Mouse (Mus musculus) ES-Bruce4 (cell line): ENCODE measurements around the gene Nxpe3. TPM values are rescaled to one million over a fixed set of nuclear protein-coding genes. Genes with fewer than 3 reads are reported as not detected.

Experiments used
- H3K27ac ChIP-seq: 2 replicates; pipeline ENCODE4 v1.5.1; 2012; ENCODE audit warnings: low read length, inconsistent platforms; ENCODE audit not compliant: insufficient read depth
- H3K27me3 ChIP-seq: 2 replicates; pipeline ENCODE4 v1.6.1; 2012; ENCODE audit warnings: mild to moderate bottlenecking, low read length, inconsistent platforms; ENCODE audit not compliant: control insufficient read depth, poor library complexity, insufficient read depth, severe bottlenecking
- H3K36me3 ChIP-seq: 2 replicates; pipeline ENCODE4 v1.6.1; 2012; ENCODE audit warnings: inconsistent platforms, mild to moderate bottlenecking, low read length, moderate library complexity; ENCODE audit not compliant: control insufficient read depth, poor library complexity, insufficient read depth, severe bottlenecking
- H3K4me1 ChIP-seq: one replicate; pipeline ENCODE4 v1.8.1; 2011; ENCODE audit warnings: low read length; ENCODE audit not compliant: control insufficient read depth, insufficient read depth
- H3K4me3 ChIP-seq: 2 replicates; pipeline ENCODE4 v1.5.1; 2011; ENCODE audit warnings: low read depth, mild to moderate bottlenecking, low read length
- H3K9ac ChIP-seq: 2 replicates; pipeline ENCODE4 v1.6.1; 2012; ENCODE audit warnings: low read depth, mild to moderate bottlenecking, inconsistent platforms; ENCODE audit not compliant: poor library complexity, severe bottlenecking
- H3K9me3 ChIP-seq: replicated peaks from 2 replicates; pipeline ENCODE4 v1.6.1; 2012; ENCODE audit warnings: mild to moderate bottlenecking, low read length, inconsistent platforms; ENCODE audit not compliant: control insufficient read depth, poor library complexity, insufficient read depth, severe bottlenecking
- CTCF ChIP-seq: IDR thresholded peaks from one replicate; pipeline ENCODE4 v1.8.1; 2011; ENCODE audit warnings: low read depth, low read length
- EP300 ChIP-seq: IDR thresholded peaks from 2 replicates; pipeline ENCODE4 v1.6.1; 2011; ENCODE audit warnings: low read depth, low read length; ENCODE audit not compliant: insufficient read depth
- POLR2A ChIP-seq: IDR thresholded peaks from one replicate; pipeline ENCODE4 v1.8.1; 2011; ENCODE audit warnings: low read length; ENCODE audit not compliant: insufficient read depth
- polyA plus RNA-seq: library from polyadenylated mRNA; stranded (reverse); fragments of >200 nt; gene quantifications from 2 replicates; pipeline ENCODE4 v1.2.4, GENCODE M21; 2011; ENCODE audit warnings: low read depth; ENCODE audit not compliant: missing spikeins, insufficient read depth, insufficient read length

Gene Nxpe3
- polyA plus RNA-seq, 1 experiment = 4.3 TPM

- Histone ChIP-seq H3K9me3 (no peaks in the 10 kb centered on the region), H3K4me1 (no peaks in the 10 kb centered on the region), H3K27me3 (no peaks in the 10 kb centered on the region), H3K36me3 (no peaks in the 10 kb centered on the region), H3K27ac (no peak overlapping the region), H3K4me3 (no peak overlapping the region), H3K9ac (no peak overlapping the region)
- no peak for TF ChIP-seq POLR2A
- TF ChIP-seq EP300 = no peak
- peak; percentile 81 for TF ChIP-seq CTCF
Observed at GRCm38 (mm10) chr16:55858465-55858864, 36.6 kb downstream of the Nxpe3 start.

DNA sequence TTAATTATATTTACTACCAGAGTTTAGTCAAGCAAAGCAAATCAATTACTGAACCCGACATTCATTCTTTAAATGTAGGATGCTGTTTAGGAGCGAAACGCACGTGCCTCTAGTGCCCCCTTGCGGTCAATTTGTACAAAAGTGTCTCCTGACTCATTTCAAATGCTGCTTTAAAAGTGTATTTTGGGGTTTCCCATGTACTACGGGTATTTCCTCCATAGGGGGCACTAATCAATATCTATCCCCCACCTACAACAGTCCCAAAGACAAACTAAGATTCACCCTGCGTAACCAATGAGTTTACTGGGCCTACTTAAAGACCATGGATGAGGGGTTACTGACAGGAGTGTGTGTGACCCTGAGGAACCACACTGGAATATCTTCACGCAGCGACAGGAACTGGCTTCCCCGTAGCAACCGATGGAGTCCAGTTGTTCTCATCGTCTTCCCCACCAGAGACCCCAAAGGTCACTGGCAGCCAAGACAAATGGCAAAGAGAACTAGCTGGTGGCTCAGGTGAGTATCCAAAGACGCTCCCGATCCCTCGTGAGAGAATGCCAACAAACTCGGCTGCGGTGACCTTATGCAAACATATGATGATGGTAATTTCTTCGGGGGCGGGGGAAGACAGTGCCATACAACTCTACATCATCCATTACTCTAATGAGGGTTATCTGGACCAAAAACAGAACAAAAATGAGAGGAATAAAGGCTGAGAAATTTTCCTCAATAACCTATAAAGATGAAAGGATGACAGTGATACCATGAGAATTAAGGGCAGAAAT is 42.0 kb downstream of the Nxpe3 start:
- Histone ChIP-seq H3K27ac (no peak overlapping the region), H3K36me3 (no peaks in the 10 kb centered on the region)
- TF ChIP-seq EP300 (no peak), POLR2A (no peak), CTCF (peak; percentile 14)

DNA sequence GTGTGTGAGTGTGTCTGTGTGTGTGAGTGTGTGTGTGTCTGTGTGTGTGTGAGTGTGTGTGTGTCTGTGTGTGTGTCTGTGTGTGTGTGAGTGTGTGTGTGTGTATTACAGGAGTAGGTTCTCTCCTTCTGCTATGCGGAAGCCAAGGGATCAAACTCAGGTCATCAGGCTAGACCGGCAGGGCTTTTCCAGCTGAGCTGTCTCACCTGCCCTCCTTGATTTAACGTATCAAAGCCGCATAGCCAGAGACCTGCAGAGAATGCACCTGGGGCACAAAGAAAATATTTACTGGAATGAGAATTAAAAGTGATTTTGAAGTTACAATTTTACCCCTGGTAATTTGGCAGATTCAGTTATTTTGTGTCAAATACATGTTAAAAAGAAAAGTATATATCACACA is 42.6 kb downstream of the Nxpe3 start:
- Histone ChIP-seq H3K4me3 (no peak overlapping the region), H3K36me3 (no peaks in the 10 kb centered on the region), H3K4me1 (no peaks in the 10 kb centered on the region), H3K27ac (no peak overlapping the region), H3K9ac (no peak overlapping the region), H3K9me3 (no peaks in the 10 kb centered on the region), H3K27me3 (no peaks in the 10 kb centered on the region)
- TF ChIP-seq POLR2A (no peak), CTCF (no peak), EP300 (no peak)

More for the DNA sequence above, 42.0 kb downstream of the Nxpe3 start:
- no peaks in the 10 kb centered on the region for H3K4me1 ChIP-seq
- no peaks in the 10 kb centered on the region for H3K9me3 ChIP-seq
- no peaks in the 10 kb centered on the region for H3K27me3 ChIP-seq
- H3K4me3 ChIP-seq = no peak overlapping the region
- no peak overlapping the region for H3K9ac ChIP-seq

DNA sequence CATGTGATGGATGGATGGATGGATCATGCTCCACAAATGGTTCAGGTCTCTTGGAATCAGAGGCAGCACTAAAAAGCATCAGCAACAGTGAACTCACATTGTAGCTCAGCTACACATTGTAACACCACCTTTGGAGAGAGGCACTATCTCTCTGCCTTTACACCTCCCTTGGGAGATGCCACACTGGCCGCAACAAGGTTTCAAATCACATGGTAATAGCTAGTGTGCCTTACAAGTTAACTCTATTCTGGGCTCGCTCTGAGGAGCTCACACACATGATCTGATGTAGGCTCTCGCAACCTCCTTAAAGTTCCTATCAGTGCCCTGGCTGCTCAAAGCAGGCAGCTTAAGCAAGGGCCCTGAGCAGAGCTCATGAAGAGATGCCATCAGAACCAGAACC is 44.6 kb downstream of the Nxpe3 start:
- H3K27me3 ChIP-seq = no peaks in the 10 kb centered on the region
- no peak overlapping the region for H3K9ac ChIP-seq
- H3K4me1 ChIP-seq = no peaks in the 10 kb centered on the region
- no peak overlapping the region for H3K27ac ChIP-seq
- no peaks in the 10 kb centered on the region for H3K36me3 ChIP-seq
- no peak overlapping the region for H3K4me3 ChIP-seq
- H3K9me3 ChIP-seq = no peaks in the 10 kb centered on the region
- TF ChIP-seq CTCF (no peak), EP300 (no peak), POLR2A (no peak)

- H3K27ac ChIP-seq = no peak overlapping the region
- TF ChIP-seq EP300 = no peak
- TF ChIP-seq POLR2A = no peak
- no peak for TF ChIP-seq CTCF
- no peaks in the 10 kb centered on the region for H3K9me3 ChIP-seq
- H3K4me1 ChIP-seq = no peaks in the 10 kb centered on the region
- no peaks in the 10 kb centered on the region for H3K27me3 ChIP-seq
- H3K4me3 ChIP-seq = no peak overlapping the region
- H3K36me3 ChIP-seq = no peaks in the 10 kb centered on the region
- H3K9ac ChIP-seq = no peak overlapping the region
Observed at GRCm38 (mm10) chr16:55847679-55848078, 47.4 kb downstream of the Nxpe3 start.

- H3K27me3 ChIP-seq = no peaks in the 10 kb centered on the region
- no peak overlapping the region for H3K27ac ChIP-seq
- H3K36me3 ChIP-seq = no peaks in the 10 kb centered on the region
- H3K4me3 ChIP-seq = no peak overlapping the region
- no peaks in the 10 kb centered on the region for H3K4me1 ChIP-seq
- no peaks in the 10 kb centered on the region for H3K9me3 ChIP-seq
- no peak overlapping the region for H3K9ac ChIP-seq
- TF ChIP-seq CTCF = no peak
- no peak for TF ChIP-seq POLR2A
- TF ChIP-seq EP300 = no peak
Observed at GRCm38 (mm10) chr16:55844847-55845246, 50.2 kb downstream of the Nxpe3 start.
